Mouse (Mus musculus): ENCODE measurements around the gene Tlr5. TPM values are rescaled to one million over a fixed set of nuclear protein-coding genes. Genes with fewer than 3 reads are reported as not detected.

Gene Tlr5
- polyA plus RNA-seq, 1 experiment from 2014 or later: 1.2 TPM

DNA sequence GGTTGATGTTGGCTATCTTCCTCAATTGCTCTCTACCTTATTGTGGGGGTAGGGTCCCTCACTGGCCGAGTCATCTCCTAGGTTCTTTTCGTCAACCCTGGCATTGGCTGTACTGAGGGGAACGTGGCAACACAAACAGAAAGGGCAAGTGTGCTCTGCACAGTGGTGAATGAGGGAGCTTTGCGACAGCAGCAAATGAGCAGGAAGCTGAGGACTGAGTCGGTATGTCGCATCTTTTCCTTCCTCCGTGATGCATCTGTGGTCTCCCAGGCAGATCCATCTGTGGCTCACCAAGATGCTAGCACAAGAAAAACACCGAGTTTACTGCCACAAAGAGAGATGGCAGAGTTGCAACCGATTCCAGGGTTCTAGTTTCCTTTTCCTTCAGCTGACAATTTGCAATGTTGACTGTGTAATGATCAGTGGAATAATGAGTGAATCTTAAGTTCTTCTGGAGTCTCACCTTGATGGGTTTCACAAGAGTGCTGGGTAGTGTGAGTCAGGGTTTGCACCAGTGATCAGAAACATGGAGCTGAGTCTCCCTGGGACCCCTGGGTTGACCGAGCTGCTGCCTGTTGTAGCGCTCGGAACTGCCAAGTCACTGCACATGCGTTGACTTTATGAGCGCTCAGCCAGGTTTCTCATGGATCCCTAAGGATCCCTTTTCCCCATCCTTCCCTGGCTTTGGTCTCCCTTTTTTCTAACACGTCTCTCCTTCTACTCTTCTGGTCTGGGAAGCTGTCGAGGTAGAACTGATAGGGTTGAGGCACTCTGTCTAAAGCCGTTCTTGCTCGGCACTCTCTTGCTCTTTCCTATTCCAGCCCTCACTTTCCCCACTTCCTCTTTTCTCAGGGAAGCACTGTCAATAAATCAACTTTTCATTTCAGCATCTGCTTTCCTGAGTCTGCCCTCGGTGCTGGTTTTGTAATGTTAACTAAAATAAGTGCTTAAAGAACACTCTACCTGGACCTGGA is 26.4 kb upstream of the Tlr5 start:
- no peak for DNase-seq (ENCODE audit: low spot score)
- TF ChIP-seq CTCF (IDR thresholded peaks at IDR 0.05; ENCODE audit: low read depth): no peak
- no peak for TF ChIP-seq EP300 (optimal IDR thresholded peaks at IDR 0.05)
- no peak overlapping the region for H3K4me3 ChIP-seq (ENCODE audit: low read depth, low read length)
- H3K9ac ChIP-seq (ENCODE audit: low read length): no peak overlapping the region
- H3K4me2 ChIP-seq (replicated peaks; ENCODE audit: low read depth): no peak overlapping the region
- H3K9me3 ChIP-seq (ENCODE audit: control insufficient read depth, low read length): no peaks in the 10 kb centered on the region
- H3K36me3 ChIP-seq (ENCODE audit: control insufficient read depth, insufficient read depth, low read length): no peaks in the 10 kb centered on the region
- 66% methylated on average over 19 of the region's 19 CpGs for WGBS
- no peaks in the 10 kb centered on the region for H3K4me1 ChIP-seq (replicated peaks; ENCODE audit: control insufficient read depth, insufficient read depth)
- no peak for ATAC-seq (ENCODE audit: low FRiP score, low TSS enrichment)
- no peak overlapping the region for H3K27ac ChIP-seq (replicated peaks)
- H3K27me3 ChIP-seq (ENCODE audit: control insufficient read depth, insufficient read depth, low read length): no peaks in the 10 kb centered on the region

GRCm38 (mm10) chr1:182935469-182935868 is 19.1 kb upstream of the Tlr5 start:
- H3K9me3 ChIP-seq (ENCODE audit: control insufficient read depth, low read length): no peaks in the 10 kb centered on the region
- no peak for ATAC-seq (ENCODE audit: low FRiP score, low TSS enrichment)
- H3K36me3 ChIP-seq (ENCODE audit: control insufficient read depth, insufficient read depth, low read length): no peaks in the 10 kb centered on the region
- no peak overlapping the region for H3K4me2 ChIP-seq (replicated peaks; ENCODE audit: low read depth)
- H3K4me1 ChIP-seq (replicated peaks; ENCODE audit: control insufficient read depth, insufficient read depth): no peaks in the 10 kb centered on the region
- H3K27ac ChIP-seq (replicated peaks): no peak overlapping the region
- TF ChIP-seq EP300 (optimal IDR thresholded peaks at IDR 0.05) (no peak), CTCF (IDR thresholded peaks at IDR 0.05; ENCODE audit: low read depth) (no peak)
- no peak for DNase-seq (ENCODE audit: low spot score)
- no peaks in the 10 kb centered on the region for H3K27me3 ChIP-seq (ENCODE audit: control insufficient read depth, insufficient read depth, low read length)
- 42% methylated on average over 6 of the region's 6 CpGs for WGBS
- H3K9ac ChIP-seq (ENCODE audit: low read length): no peak overlapping the region
- no peak overlapping the region for H3K4me3 ChIP-seq (ENCODE audit: low read depth, low read length)

DNA sequence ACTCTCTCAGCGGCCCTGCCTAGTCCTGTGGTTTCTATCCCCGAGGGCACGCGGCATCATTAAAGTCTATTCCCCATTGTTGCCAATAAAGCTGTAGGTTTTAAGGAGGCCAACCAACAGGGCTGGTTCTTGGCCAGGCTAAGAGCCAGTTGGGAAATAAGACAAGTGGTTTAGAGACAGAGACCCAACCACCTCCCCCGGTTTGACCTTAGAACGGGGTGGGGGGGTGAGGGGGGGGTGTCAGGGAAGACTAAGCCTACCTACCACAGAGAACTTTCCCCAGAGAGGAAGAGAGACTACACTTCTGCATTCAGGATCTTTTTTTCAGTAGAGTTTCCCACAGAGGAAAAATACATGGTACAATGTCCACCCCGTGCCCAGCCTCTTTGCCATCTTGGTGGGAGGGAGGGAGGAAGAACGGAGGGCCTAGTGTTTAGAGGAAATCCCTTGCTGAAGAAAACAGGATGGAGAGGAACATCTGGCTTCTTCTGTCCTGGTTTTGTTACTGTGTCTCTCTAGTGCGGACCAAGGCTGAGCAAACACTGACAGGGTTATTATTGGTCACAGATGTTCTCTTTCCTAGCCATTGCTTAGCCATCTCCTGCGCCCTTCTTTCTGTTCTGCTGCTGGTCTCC is 17.0 kb upstream of the Tlr5 start:
- TF ChIP-seq CTCF (IDR thresholded peaks at IDR 0.05; ENCODE audit: low read depth) (no peak), EP300 (optimal IDR thresholded peaks at IDR 0.05) (no peak)

GRCm38 (mm10) chr1:182941921-182942320 is 12.7 kb upstream of the Tlr5 start:
- 75% methylated on average over 2 of the region's 2 CpGs for WGBS
- H3K27me3 ChIP-seq (ENCODE audit: control insufficient read depth, insufficient read depth, low read length): no peaks in the 10 kb centered on the region
- no peak overlapping the region for H3K9ac ChIP-seq (ENCODE audit: low read length)
- no peak overlapping the region for H3K27ac ChIP-seq (replicated peaks)
- no peak for TF ChIP-seq CTCF (IDR thresholded peaks at IDR 0.05; ENCODE audit: low read depth)
- no peak for TF ChIP-seq EP300 (optimal IDR thresholded peaks at IDR 0.05)
- H3K4me2 ChIP-seq (replicated peaks; ENCODE audit: low read depth): no peak overlapping the region
- no peaks in the 10 kb centered on the region for H3K4me1 ChIP-seq (replicated peaks; ENCODE audit: control insufficient read depth, insufficient read depth)
- H3K36me3 ChIP-seq (ENCODE audit: control insufficient read depth, insufficient read depth, low read length): no peaks in the 10 kb centered on the region
- H3K4me3 ChIP-seq (ENCODE audit: low read depth, low read length): no peak overlapping the region
- no peak for ATAC-seq (ENCODE audit: low FRiP score, low TSS enrichment)
- H3K9me3 ChIP-seq (ENCODE audit: control insufficient read depth, low read length): no peaks in the 10 kb centered on the region
- no peak for DNase-seq (ENCODE audit: low spot score)

More for the DNA sequence above, 17.0 kb upstream of the Tlr5 start:
- WGBS: 71% methylated on average over 10 of the region's 10 CpGs
- ATAC-seq (ENCODE audit: low FRiP score, low TSS enrichment) (no peak), DNase-seq (ENCODE audit: low spot score) (no peak)
- H3K36me3 ChIP-seq (ENCODE audit: control insufficient read depth, insufficient read depth, low read length): no peaks in the 10 kb centered on the region
- H3K27me3 ChIP-seq (ENCODE audit: control insufficient read depth, insufficient read depth, low read length): no peaks in the 10 kb centered on the region
- H3K9ac ChIP-seq (ENCODE audit: low read length): no peak overlapping the region
- no peaks in the 10 kb centered on the region for H3K4me1 ChIP-seq (replicated peaks; ENCODE audit: control insufficient read depth, insufficient read depth)
- H3K4me3 ChIP-seq (ENCODE audit: low read depth, low read length): no peak overlapping the region
- H3K4me2 ChIP-seq (replicated peaks; ENCODE audit: low read depth): no peak overlapping the region
- no peaks in the 10 kb centered on the region for H3K9me3 ChIP-seq (ENCODE audit: control insufficient read depth, low read length)
- no peak overlapping the region for H3K27ac ChIP-seq (replicated peaks)

- Histone ChIP-seq H3K9me3 (ENCODE audit: control insufficient read depth, low read length) (no peaks in the 10 kb centered on the region), H3K27ac (replicated peaks) (0 out of 2 replicates have a peak overlapping the region, but pooled peaks have one; percentile 18)
Measured at GRCm38 (mm10) chr1:182943911-182944310, 10.7 kb upstream of the Tlr5 start.

More at GRCm38 (mm10) chr1:182943911-182944310, 10.7 kb upstream of the Tlr5 start:
- TF ChIP-seq CTCF (IDR thresholded peaks at IDR 0.05; ENCODE audit: low read depth): no peak
- no peak for TF ChIP-seq EP300 (optimal IDR thresholded peaks at IDR 0.05)
- no peaks in the 10 kb centered on the region for H3K36me3 ChIP-seq (ENCODE audit: control insufficient read depth, insufficient read depth, low read length)
- DNase-seq (ENCODE audit: low spot score) (no peak), ATAC-seq (ENCODE audit: low FRiP score, low TSS enrichment) (no peak)
- H3K27me3 ChIP-seq (ENCODE audit: control insufficient read depth, insufficient read depth, low read length): no peaks in the 10 kb centered on the region
- WGBS: 56% methylated on average over 3 of the region's 3 CpGs
- H3K4me2 ChIP-seq (replicated peaks; ENCODE audit: low read depth): no peak overlapping the region
- no peaks in the 10 kb centered on the region for H3K4me1 ChIP-seq (replicated peaks; ENCODE audit: control insufficient read depth, insufficient read depth)
- no peak overlapping the region for H3K4me3 ChIP-seq (ENCODE audit: low read depth, low read length)
- H3K9ac ChIP-seq (ENCODE audit: low read length): no peak overlapping the region
